Mouse (Mus musculus): ENCODE results near the gene Clec3b. TPM values are rescaled to one million over a fixed set of nuclear protein-coding genes. Genes with fewer than 3 reads are reported as not detected.

Gene Clec3b
- polyA plus RNA-seq, 1 experiment from 2014 or later, result 0.10 TPM

- DNase-seq (no peak), ATAC-seq (ENCODE audit: low read depth) (no peak)
- 67% methylated on average over 2 of the region's 2 CpGs for WGBS (ENCODE audit: insufficient replicate concordance)
- Histone ChIP-seq H3K4me2 (no peak overlapping the region), H3K27me3 (no peaks in the 10 kb centered on the region), H3K9ac (no peak overlapping the region), H3K4me3 (replicated peaks) (no peak overlapping the region), H3K9me3 (replicated peaks) (no peaks in the 10 kb centered on the region), H3K36me3 (no peaks in the 10 kb centered on the region), H3K27ac (no peak overlapping the region), H3K4me1 (replicated peaks) (peaks cover 6% of the 10 kb centered on the region; the same call in 1 of the 2 replicates)
These were observed 2.4 kb downstream of the Clec3b start for GRCm38 (mm10) chr9:123153121-123153520.

- ATAC-seq (ENCODE audit: low read depth) (peak; percentile 65), DNase-seq (peak; percentile 5)
- Histone ChIP-seq H3K27ac (no peak overlapping the region), H3K36me3 (no peaks in the 10 kb centered on the region), H3K4me3 (replicated peaks) (no peak overlapping the region), H3K9ac (no peak overlapping the region), H3K4me1 (replicated peaks) (peaks cover 6% of the 10 kb centered on the region; the same call in 1 of the 2 replicates), H3K9me3 (replicated peaks) (no peaks in the 10 kb centered on the region), H3K4me2 (peak overlapping the region; percentile 46), H3K27me3 (no peaks in the 10 kb centered on the region)
- WGBS (ENCODE audit: insufficient replicate concordance), result 49% methylated on average over 30 of the region's 30 CpGs
These were observed 6.2 kb downstream of the Clec3b start for GRCm38 (mm10) chr9:123156910-123157361.

GRCm38 (mm10) chr9:123157699-123158098, 7.0 kb downstream of the Clec3b start:
- Histone ChIP-seq H3K4me2 (no peak overlapping the region), H3K9ac (no peak overlapping the region), H3K36me3 (no peaks in the 10 kb centered on the region), H3K4me3 (replicated peaks) (no peak overlapping the region), H3K9me3 (replicated peaks) (no peaks in the 10 kb centered on the region), H3K27ac (no peak overlapping the region), H3K27me3 (no peaks in the 10 kb centered on the region), H3K4me1 (replicated peaks) (peaks cover 6% of the 10 kb centered on the region; the same call in 1 of the 2 replicates)
- DNase-seq (no peak), ATAC-seq (ENCODE audit: low read depth) (no peak)

GRCm38 (mm10) chr9:123158125-123158836, 7.5 kb downstream of the Clec3b start:
- Histone ChIP-seq H3K4me2 (no peak overlapping the region), H3K4me3 (replicated peaks) (no peak overlapping the region), H3K27ac (no peak overlapping the region), H3K9ac (no peak overlapping the region), H3K4me1 (replicated peaks) (peaks cover 6% of the 10 kb centered on the region; the same call in 1 of the 2 replicates), H3K36me3 (no peaks in the 10 kb centered on the region), H3K27me3 (no peaks in the 10 kb centered on the region), H3K9me3 (replicated peaks) (no peaks in the 10 kb centered on the region)
- ATAC-seq (ENCODE audit: low read depth), result no peak
- peak; percentile 20 for DNase-seq
- 44% methylated on average over 8 of the region's 8 CpGs for WGBS (ENCODE audit: insufficient replicate concordance)

- Histone ChIP-seq H3K36me3 (no peaks in the 10 kb centered on the region), H3K4me1 (replicated peaks) (peaks cover 6% of the 10 kb centered on the region; the same call in 1 of the 2 replicates), H3K9ac (no peak overlapping the region), H3K27ac (no peak overlapping the region), H3K27me3 (no peaks in the 10 kb centered on the region), H3K4me2 (no peak overlapping the region), H3K9me3 (replicated peaks) (no peaks in the 10 kb centered on the region), H3K4me3 (replicated peaks) (no peak overlapping the region)
- 42% methylated on average over 7 of the region's 7 CpGs for WGBS (ENCODE audit: insufficient replicate concordance)
- ATAC-seq (ENCODE audit: low read depth) (no peak), DNase-seq (peak; percentile 37)
These were observed 8.6 kb downstream of the Clec3b start for GRCm38 (mm10) chr9:123159330-123159729.

- 60% methylated on average over 2 of the region's 2 CpGs for WGBS (ENCODE audit: insufficient replicate concordance)
- H3K9me3 ChIP-seq (replicated peaks), result no peaks in the 10 kb centered on the region
- H3K9ac ChIP-seq, result no peak overlapping the region
- H3K4me3 ChIP-seq (replicated peaks), result no peak overlapping the region
- no peak overlapping the region for H3K27ac ChIP-seq
- no peak overlapping the region for H3K4me2 ChIP-seq
- peaks cover 1% of the 10 kb centered on the region; the same call in 1 of the 2 replicates for H3K4me1 ChIP-seq (replicated peaks)
- no peak for DNase-seq
- no peaks in the 10 kb centered on the region for H3K27me3 ChIP-seq
- H3K36me3 ChIP-seq, result no peaks in the 10 kb centered on the region
- no peak for ATAC-seq (ENCODE audit: low read depth)
These were observed 11.0 kb downstream of the Clec3b start for GRCm38 (mm10) chr9:123161792-123162191.

GRCm38 (mm10) chr9:123162985-123163694, 12.4 kb downstream of the Clec3b start:
- Histone ChIP-seq H3K4me3 (replicated peaks) (no peak overlapping the region), H3K9ac (no peak overlapping the region), H3K27me3 (no peaks in the 10 kb centered on the region), H3K36me3 (no peaks in the 10 kb centered on the region), H3K4me2 (no peak overlapping the region), H3K27ac (no peak overlapping the region), H3K9me3 (replicated peaks) (no peaks in the 10 kb centered on the region), H3K4me1 (replicated peaks) (no peaks in the 10 kb centered on the region)
- whole genome bisulfite sequencing (ENCODE audit: insufficient replicate concordance), result 62% methylated on average over 4 of the region's 4 CpGs
- ATAC-seq (ENCODE audit: low read depth) (peak; percentile 69), DNase-seq (peak; percentile 17)

- WGBS (ENCODE audit: insufficient replicate concordance), result 79% methylated on average over 3 of the region's 3 CpGs
- DNase-seq (no peak), ATAC-seq (ENCODE audit: low read depth) (no peak)
These were observed 15.2 kb downstream of the Clec3b start for GRCm38 (mm10) chr9:123165781-123166443.

GRCm38 (mm10) chr9:123173760-123174159, 23.0 kb downstream of the Clec3b start:
- Histone ChIP-seq H3K9ac (no peak overlapping the region), H3K4me1 (replicated peaks) (no peaks in the 10 kb centered on the region), H3K27me3 (no peaks in the 10 kb centered on the region), H3K4me3 (replicated peaks) (no peak overlapping the region), H3K4me2 (no peak overlapping the region), H3K27ac (no peak overlapping the region), H3K9me3 (replicated peaks) (no peaks in the 10 kb centered on the region), H3K36me3 (no peaks in the 10 kb centered on the region)
- ATAC-seq (ENCODE audit: low read depth), result no peak
- WGBS (ENCODE audit: insufficient replicate concordance), result 44% methylated on average over 6 of the region's 6 CpGs
- DNase-seq, result no peak

More at GRCm38 (mm10) chr9:123165781-123166443, 15.2 kb downstream of the Clec3b start:
- no peak overlapping the region for H3K4me2 ChIP-seq
- H3K27ac ChIP-seq, result no peak overlapping the region
- no peaks in the 10 kb centered on the region for H3K4me1 ChIP-seq (replicated peaks)
- H3K9ac ChIP-seq, result no peak overlapping the region
- no peaks in the 10 kb centered on the region; the same call in 1 of the 2 replicates for H3K27me3 ChIP-seq
- no peak overlapping the region for H3K4me3 ChIP-seq (replicated peaks)
- no peaks in the 10 kb centered on the region for H3K36me3 ChIP-seq
- H3K9me3 ChIP-seq (replicated peaks), result no peaks in the 10 kb centered on the region

GRCm38 (mm10) chr9:123174356-123174755, 23.6 kb downstream of the Clec3b start:
- 72% methylated on average over 4 of the region's 4 CpGs for WGBS (ENCODE audit: insufficient replicate concordance)
- Histone ChIP-seq H3K9ac (no peak overlapping the region), H3K36me3 (no peaks in the 10 kb centered on the region), H3K4me1 (replicated peaks) (no peaks in the 10 kb centered on the region), H3K4me2 (no peak overlapping the region), H3K27ac (no peak overlapping the region), H3K9me3 (replicated peaks) (no peaks in the 10 kb centered on the region), H3K4me3 (replicated peaks) (no peak overlapping the region), H3K27me3 (no peaks in the 10 kb centered on the region)
- DNase-seq (no peak), ATAC-seq (ENCODE audit: low read depth) (no peak)

GRCm38 (mm10) chr9:123177380-123178048, 26.8 kb downstream of the Clec3b start:
- Histone ChIP-seq H3K9me3 (replicated peaks) (no peaks in the 10 kb centered on the region), H3K4me3 (replicated peaks) (no peak overlapping the region), H3K4me1 (replicated peaks) (no peaks in the 10 kb centered on the region), H3K9ac (no peak overlapping the region), H3K27ac (no peak overlapping the region), H3K27me3 (no peaks in the 10 kb centered on the region), H3K4me2 (no peak overlapping the region), H3K36me3 (no peaks in the 10 kb centered on the region)
- 65% methylated on average over 9 of the region's 9 CpGs for WGBS (ENCODE audit: insufficient replicate concordance)
- DNase-seq (no peak), ATAC-seq (ENCODE audit: low read depth) (no peak)

Measured in liver, embryonic 13.5 days (tissue).